Mouse (Mus musculus) embryonic facial prominence, embryonic 11.5 days (tissue): ENCODE measurements at regions not wholly inside any gene's neighbourhood (a gene's known extent, or its start where the extent isn't known, plus 50 kb on each side); places are given as distances from the start of the nearest gene placed in this dataset.

Experiments used
- ATAC-seq: fragments of 200-750 bp; cut with Nextera tagmentation; replicated peaks from 2 replicates; pipeline ENCODE4 v1.8.0; 2017; ENCODE audit warnings: low read depth; ENCODE audit not compliant: insufficient number of reproducible peaks, low FRiP score, low TSS enrichment
- DNase-seq: peaks from one replicate; pipeline ENCODE4 v3.0.0-alpha.2; 2015; ENCODE audit warnings: low spot score
- H3K27ac ChIP-seq: fragments of 300-500 bp; sonication (generic); replicated peaks from 2 replicates; pipeline ENCODE4 v1.5.1; 2014; ENCODE audit warnings: mild to moderate bottlenecking, low read depth, low read length, control low read depth
- H3K27me3 ChIP-seq: fragments of 300-500 bp; sonication (generic); 2 replicates; pipeline ENCODE4 v1.6.1; 2014; ENCODE audit warnings: mild to moderate bottlenecking, low read length, moderate library complexity, mixed read lengths; ENCODE audit not compliant: control insufficient read depth, insufficient read depth
- H3K36me3 ChIP-seq: fragments of 300-500 bp; sonication (generic); replicated peaks from 2 replicates; pipeline ENCODE4 v1.6.1; 2014; ENCODE audit warnings: low read depth, mild to moderate bottlenecking, low read length, moderate library complexity, mixed read lengths; ENCODE audit not compliant: control insufficient read depth, insufficient read depth
- H3K4me1 ChIP-seq: fragments of 300-500 bp; sonication (generic); 2 replicates; pipeline ENCODE4 v1.6.1; 2014; ENCODE audit warnings: low read length, mixed read lengths; ENCODE audit not compliant: control insufficient read depth, insufficient read depth
- H3K4me2 ChIP-seq: fragments of 300-500 bp; sonication (generic); 2 replicates; pipeline ENCODE4 v1.6.1; 2014; ENCODE audit warnings: low read depth, mild to moderate bottlenecking, control low read depth, low read length, moderate library complexity
- H3K4me3 ChIP-seq: fragments of 300-500 bp; sonication (generic); 2 replicates; pipeline ENCODE4 v1.5.1; 2014; ENCODE audit warnings: low read depth, low read length, control low read depth
- H3K9ac ChIP-seq: fragments of 300-500 bp; sonication (generic); replicated peaks from 2 replicates; pipeline ENCODE4 v1.6.1; 2014; ENCODE audit warnings: mild to moderate bottlenecking, control low read depth, low read length
- H3K9me3 ChIP-seq: fragments of 300-500 bp; sonication (generic); replicated peaks from 2 replicates; pipeline ENCODE4 v1.6.1; 2016; ENCODE audit warnings: mild to moderate bottlenecking, low read length, inconsistent platforms, mixed read lengths; ENCODE audit not compliant: control insufficient read depth
- WGBS: fragments of 180-500 bp; shearing (Covaris S2); extraction: QIAGEN DNeasy Blood & Tissue Kit; methylation state at CpG from one replicate; pipeline ENCODE4 v1.1.7; 2014; 5-methylcytosine and 5-hydroxymethylcytosine counted together

GRCm38 (mm10) chr2:117036197-117036872 lies 84.8 kb upstream of the Spred1 start:
- no peak for ATAC-seq
- DNase-seq: no peak
- no peak overlapping the region for H3K9ac ChIP-seq
- WGBS: 75% methylated on average over 8 of the region's 8 CpGs
- no peaks in the 10 kb centered on the region for H3K9me3 ChIP-seq
- no peaks in the 10 kb centered on the region for H3K27me3 ChIP-seq
- H3K4me2 ChIP-seq: no peak overlapping the region
- H3K36me3 ChIP-seq: no peaks in the 10 kb centered on the region
- no peaks in the 10 kb centered on the region for H3K4me1 ChIP-seq
- no peak overlapping the region for H3K4me3 ChIP-seq
- no peak overlapping the region for H3K27ac ChIP-seq

GRCm38 (mm10) chr2:117040211-117040610 lies 81.0 kb upstream of the Spred1 start:
- DNase-seq (no peak), ATAC-seq (no peak)
- Histone ChIP-seq H3K4me3 (no peak overlapping the region), H3K27me3 (no peaks in the 10 kb centered on the region), H3K4me1 (no peaks in the 10 kb centered on the region), H3K36me3 (no peaks in the 10 kb centered on the region), H3K9ac (no peak overlapping the region), H3K9me3 (no peaks in the 10 kb centered on the region), H3K27ac (no peak overlapping the region), H3K4me2 (no peak overlapping the region)
- WGBS: 27% methylated on average over 3 of the region's 3 CpGs

- Histone ChIP-seq H3K4me2 (no peak overlapping the region), H3K4me3 (no peak overlapping the region), H3K4me1 (no peaks in the 10 kb centered on the region), H3K27ac (no peak overlapping the region), H3K36me3 (no peaks in the 10 kb centered on the region), H3K27me3 (no peaks in the 10 kb centered on the region), H3K9ac (no peak overlapping the region), H3K9me3 (no peaks in the 10 kb centered on the region)
- peak; percentile 10 for DNase-seq
- no peak for ATAC-seq
- WGBS: 49% methylated on average over 7 of the region's 7 CpGs
Observed at GRCm38 (mm10) chr2:117043831-117044230, 77.3 kb upstream of the Spred1 start.

GRCm38 (mm10) chr2:117048290-117048730 lies 72.9 kb upstream of the Spred1 start:
- Histone ChIP-seq H3K27ac (no peak overlapping the region), H3K36me3 (no peaks in the 10 kb centered on the region), H3K4me2 (no peak overlapping the region), H3K9ac (no peak overlapping the region), H3K4me3 (no peak overlapping the region), H3K27me3 (no peaks in the 10 kb centered on the region), H3K4me1 (no peaks in the 10 kb centered on the region), H3K9me3 (no peaks in the 10 kb centered on the region)
- DNase-seq (no peak), ATAC-seq (no peak)
- WGBS: 86% methylated on average over 5 of the region's 5 CpGs

- H3K4me1 ChIP-seq: no peaks in the 10 kb centered on the region
- H3K27me3 ChIP-seq: no peaks in the 10 kb centered on the region
- WGBS: 82% methylated on average over 2 of the region's 2 CpGs
- ATAC-seq: no peak
- H3K9ac ChIP-seq: no peak overlapping the region
- no peak overlapping the region for H3K4me3 ChIP-seq
- DNase-seq: no peak
- H3K27ac ChIP-seq: no peak overlapping the region
- no peak overlapping the region for H3K4me2 ChIP-seq
- no peaks in the 10 kb centered on the region for H3K36me3 ChIP-seq
- H3K9me3 ChIP-seq: no peaks in the 10 kb centered on the region
Observed at GRCm38 (mm10) chr2:117050061-117050460, 71.1 kb upstream of the Spred1 start.

GRCm38 (mm10) chr2:117064126-117064525 lies 57.0 kb upstream of the Spred1 start:
- ATAC-seq (peak; percentile 72), DNase-seq (no peak)
- no peak overlapping the region for H3K4me3 ChIP-seq
- H3K9me3 ChIP-seq: no peaks in the 10 kb centered on the region
- no peaks in the 10 kb centered on the region for H3K4me1 ChIP-seq
- H3K4me2 ChIP-seq: no peak overlapping the region
- no peak overlapping the region for H3K27ac ChIP-seq
- no peaks in the 10 kb centered on the region for H3K27me3 ChIP-seq
- 52% methylated on average over 2 of the region's 2 CpGs for whole genome bisulfite sequencing
- H3K36me3 ChIP-seq: no peaks in the 10 kb centered on the region
- H3K9ac ChIP-seq: no peak overlapping the region

- WGBS: 83% methylated on average over 6 of the region's 6 CpGs
- Histone ChIP-seq H3K4me3 (no peak overlapping the region), H3K27me3 (no peaks in the 10 kb centered on the region), H3K27ac (no peak overlapping the region), H3K9me3 (no peaks in the 10 kb centered on the region), H3K4me1 (no peaks in the 10 kb centered on the region), H3K9ac (no peak overlapping the region), H3K36me3 (no peaks in the 10 kb centered on the region), H3K4me2 (no peak overlapping the region)
- ATAC-seq (no peak), DNase-seq (no peak)
Observed at GRCm38 (mm10) chr2:117070348-117070747, 50.8 kb upstream of the Spred1 start.

GRCm38 (mm10) chr2:117071098-117071497 lies 50.1 kb upstream of the Spred1 start:
- Histone ChIP-seq H3K36me3 (no peaks in the 10 kb centered on the region), H3K9ac (no peak overlapping the region), H3K4me1 (no peaks in the 10 kb centered on the region), H3K27me3 (no peaks in the 10 kb centered on the region), H3K4me2 (no peak overlapping the region), H3K4me3 (no peak overlapping the region), H3K27ac (no peak overlapping the region), H3K9me3 (no peaks in the 10 kb centered on the region)
- no peak for ATAC-seq
- DNase-seq: no peak
